Mouse (Mus musculus): ENCODE results near the gene Defb46.

Defb46 gene

GRCm38 (mm10) chr8:19239616-19240015 lies at the start of gene Defb46:
Defb46 (plus strand) TSS chr8:19239916.
- no peak for DNase-seq (ENCODE audit: low spot score in 2 of 2)

- no peak for DNase-seq (ENCODE audit: low spot score in 2 of 2)
Measured at GRCm38 (mm10) chr8:19225161-19225560, 14.6 kb upstream of the Defb46 start, which contains the start of gene Defb6. Defb6 (plus strand) TSS chr8:19225478.

- no peak for DNase-seq (ENCODE audit: low spot score in 2 of 2)
Measured at GRCm38 (mm10) chr8:19238101-19238500, 1.6 kb upstream of the Defb46 start.

GRCm38 (mm10) chr8:19247280-19247679 lies 7.6 kb downstream of the Defb46 start, which contains the start of gene Defb5:
Defb5 (plus strand) TSS chr8:19247580.
- no peak for DNase-seq (ENCODE audit: low spot score in 2 of 2)

GRCm38 (mm10) chr8:19258136-19258535 lies 18.4 kb downstream of the Defb46 start:
- DNase-seq (ENCODE audit: low spot score in 2 of 2): no peak

GRCm38 (mm10) chr8:19259667-19260066 lies 20.0 kb downstream of the Defb46 start:
- DNase-seq (ENCODE audit: low spot score in 2 of 2): no peak
